Mouse (Mus musculus): ENCODE results near the gene Tekt1.

DNA sequence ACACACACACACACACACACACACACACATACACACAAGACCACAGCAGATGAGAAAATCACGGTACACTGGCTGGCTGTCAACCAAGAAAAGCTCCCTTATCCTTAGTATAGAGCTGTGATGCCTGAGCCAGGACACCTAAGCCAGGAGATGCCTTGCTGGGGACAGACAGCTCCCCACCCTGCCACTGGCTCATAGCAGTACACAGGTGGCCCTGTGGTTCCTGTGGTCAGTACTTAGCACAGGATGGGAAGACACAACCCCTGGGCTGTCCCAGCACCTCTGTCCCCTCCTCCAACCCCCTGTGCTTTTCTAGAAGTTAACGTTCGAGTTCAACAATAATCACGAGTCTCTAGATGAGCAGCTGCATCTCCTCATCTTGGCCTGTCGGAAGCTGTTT lies 44.2 kb downstream of the Tekt1 start:
- TF ChIP-seq CTCF (IDR thresholded peaks at IDR 0.05; ENCODE audit: borderline replicate concordance, insufficient read depth, low read depth, low read length): no peak
- TF ChIP-seq POLR2A (IDR thresholded peaks at IDR 0.05; ENCODE audit: borderline replicate concordance, insufficient read depth, low read length): no peak
